Mouse (Mus musculus) urinary bladder, adult 2 months (tissue): ENCODE results near the gene Trim26. TPM values are rescaled to one million over a fixed set of nuclear protein-coding genes. Genes with fewer than 3 reads are reported as not detected.
"Not testable (repeated sequence)": the region's sequence is repeated elsewhere in the genome, so short reads cannot be mapped to it uniquely, and the experiment has no call there.

ENCODE experiments used
- DNase-seq: peaks from one replicate; pipeline ENCODE4 v3.0.0; 2022; ENCODE audit warnings: low spot score
- polyA plus RNA-seq: library from polyadenylated mRNA; depleted of rRNA; stranded (reverse); fragments of >200 nt; gene quantifications from 2 replicates; pipeline ENCODE4 v1.2.3, GENCODE M21; 2012

Trim26 gene
- polyA plus RNA-seq, 1 experiment, result 39.4 TPM

- DNase-seq, result no peak
Observed at GRCm38 (mm10) chr17:36851200-36851599, 14.3 kb downstream of the Trim26 start.

DNA sequence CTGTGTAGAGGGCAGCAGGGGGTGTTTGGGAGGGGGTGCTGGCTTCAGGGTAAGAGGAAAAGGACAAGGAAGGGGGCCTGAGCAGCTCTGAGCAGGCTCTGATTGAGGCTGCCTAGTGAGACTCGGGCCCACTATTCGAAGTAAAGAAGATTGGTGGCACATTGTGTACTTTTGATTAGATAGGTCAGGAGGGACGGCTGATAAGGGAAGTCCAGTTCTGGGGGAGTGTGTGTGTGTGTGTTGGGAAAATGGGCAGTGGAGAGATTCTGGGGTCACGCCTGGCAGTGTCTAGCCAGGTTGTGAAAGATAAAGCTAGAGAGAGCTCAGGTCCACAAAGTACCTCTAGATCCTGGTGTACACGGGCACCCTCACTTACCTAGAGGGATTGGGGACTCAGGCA, 14.7 kb downstream of the Trim26 start:
- DNase-seq, result no peak

DNA sequence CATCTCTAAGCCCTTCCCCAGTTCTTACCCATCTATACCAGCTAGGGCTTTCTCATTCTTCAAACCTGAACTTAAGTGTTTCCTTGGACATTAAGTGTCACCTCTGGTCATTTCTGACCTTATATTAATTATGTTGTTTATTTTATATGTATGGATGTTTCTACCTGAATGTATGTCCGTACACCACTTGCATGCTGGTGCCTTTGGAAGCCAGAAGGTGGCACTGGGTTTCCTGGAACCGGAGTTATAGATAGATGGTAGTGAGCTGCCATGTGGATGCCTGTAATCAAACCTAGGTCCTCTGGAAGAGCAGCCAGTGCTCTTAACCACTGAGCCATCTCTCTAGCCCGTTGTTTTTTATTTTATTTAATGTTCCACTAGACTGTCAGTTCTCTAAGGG, 18.6 kb downstream of the Trim26 start:
- no peak for DNase-seq

DNA sequence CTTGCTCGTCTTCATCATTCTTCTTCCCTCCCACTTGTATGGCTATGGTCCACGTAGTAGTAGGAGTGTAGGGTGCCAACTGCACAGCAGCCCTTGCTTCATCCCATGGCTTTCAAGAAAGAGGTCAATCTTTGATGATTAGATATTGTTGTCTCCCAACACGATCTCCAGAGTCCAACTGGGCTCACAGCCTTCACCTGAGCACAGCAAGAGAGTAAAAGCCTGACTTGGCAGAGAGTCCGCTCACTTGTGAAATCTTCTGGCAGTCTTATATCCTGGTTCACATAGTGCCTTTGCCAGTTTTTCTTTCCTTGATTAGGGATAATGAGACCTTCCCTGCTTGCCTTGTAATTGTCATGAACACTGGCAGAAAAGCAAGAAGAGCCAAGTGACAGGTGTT, 19.3 kb downstream of the Trim26 start:
- no peak for DNase-seq

- no peak for DNase-seq
Observed at GRCm38 (mm10) chr17:36858181-36858580, 21.2 kb downstream of the Trim26 start.

DNA sequence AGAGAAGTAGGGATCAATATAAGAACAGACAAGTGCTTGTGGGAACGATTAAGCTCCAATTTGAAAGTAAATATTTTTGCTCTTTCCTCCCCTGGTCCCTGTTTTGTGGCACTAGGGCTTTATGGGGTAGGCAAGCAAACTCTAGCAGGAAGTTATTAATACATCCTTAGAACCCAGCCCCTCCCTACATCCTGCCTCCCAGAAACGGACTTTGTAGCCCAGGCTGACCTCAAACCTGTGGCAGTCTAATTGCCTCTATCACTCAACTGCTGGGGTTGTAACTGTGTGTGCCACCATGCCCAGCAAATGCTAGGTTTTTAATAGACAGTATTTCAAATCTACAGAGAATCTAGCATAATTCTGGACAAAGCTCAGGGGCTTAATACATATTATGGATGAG, 24.7 kb downstream of the Trim26 start:
- no peak for DNase-seq

DNA sequence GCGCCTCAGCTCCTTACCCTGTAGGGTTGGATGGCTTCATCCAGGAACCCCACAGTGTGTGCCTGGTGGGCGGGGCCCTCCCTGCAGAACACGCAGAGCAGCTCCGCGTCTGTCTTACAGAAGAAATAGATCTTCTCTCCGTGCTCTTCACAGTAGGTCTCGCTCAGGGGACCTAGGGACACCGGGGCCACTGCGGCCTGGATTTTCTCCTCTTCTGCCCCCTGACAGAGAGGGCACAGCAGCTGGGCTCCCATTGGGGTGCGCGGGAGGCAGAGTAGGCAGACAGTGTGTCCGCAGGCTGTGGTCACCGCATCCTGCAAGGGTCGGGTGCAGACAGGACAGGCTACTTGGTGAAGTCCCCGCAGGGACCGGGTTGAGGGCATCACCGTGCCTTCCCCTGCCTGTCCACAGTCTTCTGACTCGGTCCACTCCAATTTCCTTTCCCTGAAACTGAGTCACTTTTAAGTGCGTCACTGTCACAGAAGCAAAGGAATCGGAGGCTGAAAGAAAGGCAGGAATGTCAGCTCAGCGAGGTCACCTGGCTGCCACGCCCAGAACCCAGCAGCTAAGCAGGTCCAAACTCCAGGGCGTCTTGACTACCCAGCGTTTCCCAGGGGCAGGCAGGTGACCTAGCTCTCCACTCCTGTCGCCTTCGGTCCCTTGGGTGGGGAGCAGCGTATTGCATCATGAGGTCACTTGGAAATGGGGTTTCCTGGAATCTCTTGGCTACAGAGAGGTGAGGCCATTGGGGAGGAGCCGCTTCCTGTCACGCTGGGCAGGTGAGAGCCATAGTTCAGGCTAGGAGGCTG, 30.0 kb downstream of the Trim26 start, which contains the start of gene Trim15:
Gene Trim15 (minus strand): TSS at position 492 of the 809 bp plus-strand sequence.
- DNase-seq, result no peak

DNA sequence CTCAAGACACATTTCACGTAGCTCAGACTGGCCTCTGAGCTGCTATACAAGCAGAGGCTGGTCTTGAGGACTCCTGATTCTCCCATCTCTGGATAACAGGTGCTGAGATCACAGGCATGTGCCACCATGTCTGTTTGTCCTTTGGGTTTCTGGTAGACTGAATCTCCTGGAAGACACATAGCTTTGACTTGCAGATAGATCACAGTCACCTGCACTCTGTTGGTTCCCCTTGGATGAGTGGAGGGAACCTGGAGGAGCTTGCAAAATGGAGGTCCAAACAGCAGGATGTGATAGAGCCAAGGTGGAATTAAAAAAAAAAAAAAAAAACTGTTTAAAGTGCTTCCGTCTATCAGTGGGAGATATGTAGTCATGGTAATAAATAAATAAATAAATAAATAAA, 31.9 kb downstream of the Trim26 start:
- DNase-seq, result no peak

GRCm38 (mm10) chr17:36869284-36869954, 32.5 kb downstream of the Trim26 start, which contains the start of gene Trim10:
Trim10 (plus strand) TSS chr17:36869574.
- DNase-seq, result no peak

DNA sequence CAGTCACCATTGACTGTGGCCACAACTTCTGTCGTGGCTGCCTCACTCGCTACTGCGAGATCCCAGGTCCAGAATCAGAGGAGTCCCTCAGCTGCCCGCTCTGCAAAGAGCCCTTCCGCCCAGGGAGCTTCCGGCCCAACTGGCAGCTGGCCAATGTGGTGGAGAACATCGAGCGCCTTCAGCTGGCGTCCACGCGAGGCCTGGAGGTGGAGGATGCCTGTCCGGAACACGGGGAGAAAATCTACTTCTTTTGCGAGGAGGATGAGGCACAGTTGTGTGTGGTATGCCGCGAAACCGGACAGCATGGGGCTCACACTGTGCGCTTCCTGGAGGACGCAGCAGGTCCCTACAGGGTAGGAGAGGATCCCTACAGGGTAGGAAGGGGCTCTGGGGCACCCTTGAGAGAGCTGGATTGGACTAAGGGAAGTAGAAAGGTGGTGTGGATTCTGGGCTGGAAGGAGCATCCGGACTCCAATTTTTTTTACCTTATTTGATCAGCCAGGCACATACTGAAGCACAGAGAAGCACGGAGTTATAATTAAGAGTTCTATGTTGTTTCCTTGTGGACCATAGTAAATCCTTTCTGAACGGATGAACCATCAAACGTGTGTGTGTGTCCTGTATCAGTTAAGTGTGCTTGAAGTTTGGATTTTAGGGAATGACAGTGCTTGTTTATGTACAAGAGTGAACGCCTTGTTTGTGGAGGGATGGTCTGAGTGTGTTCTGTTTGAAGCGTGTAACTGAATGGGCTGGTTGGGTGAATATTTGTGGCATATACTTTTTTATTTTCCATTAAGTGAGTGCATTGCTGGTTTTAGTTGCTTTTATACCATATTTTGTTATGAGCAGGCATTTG, 33.2 kb downstream of the Trim26 start:
- DNase-seq, result no peak

GRCm38 (mm10) chr17:36874636-36875035, 37.7 kb downstream of the Trim26 start:
- DNase-seq, result no peak

GRCm38 (mm10) chr17:36883350-36883749, 46.4 kb downstream of the Trim26 start:
- no peak for DNase-seq

DNA sequence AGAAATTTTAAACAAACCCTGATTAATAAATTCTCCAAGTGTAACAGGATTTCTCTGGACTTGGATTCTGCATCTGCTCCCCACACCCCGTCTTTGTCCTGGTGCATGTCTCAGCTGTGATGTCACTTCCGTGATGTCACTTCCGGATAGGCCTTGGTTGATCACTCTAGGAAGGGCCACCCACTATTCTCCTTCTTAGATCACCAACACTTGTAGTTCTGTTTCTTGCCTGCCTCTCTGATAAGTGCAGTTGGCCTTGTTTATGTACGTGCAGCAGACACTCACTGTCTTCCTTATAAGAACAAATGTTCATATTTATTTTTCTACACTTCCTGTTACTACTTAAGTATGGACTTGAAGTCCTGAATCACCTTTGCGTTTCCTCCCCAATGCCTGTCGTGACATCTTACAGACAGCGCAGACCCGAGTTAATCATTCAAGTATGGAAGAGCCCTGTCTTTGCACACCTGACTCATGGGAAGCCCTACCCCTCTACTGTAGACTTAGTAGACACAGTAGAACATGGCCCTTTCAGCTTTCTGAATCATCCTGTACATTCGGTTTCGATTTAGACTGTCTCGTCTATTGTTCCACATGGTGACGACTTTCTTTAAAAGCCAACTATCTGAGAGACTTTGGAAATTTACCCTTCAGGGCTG, 48.3 kb downstream of the Trim26 start:
- no peak for DNase-seq

GRCm38 (mm10) chr17:36890073-36890903, 53.4 kb downstream of the Trim26 start, which contains the start of gene Trim40:
Trim40 (minus strand) TSS chr17:36890123.
- DNase-seq, result no peak

DNA sequence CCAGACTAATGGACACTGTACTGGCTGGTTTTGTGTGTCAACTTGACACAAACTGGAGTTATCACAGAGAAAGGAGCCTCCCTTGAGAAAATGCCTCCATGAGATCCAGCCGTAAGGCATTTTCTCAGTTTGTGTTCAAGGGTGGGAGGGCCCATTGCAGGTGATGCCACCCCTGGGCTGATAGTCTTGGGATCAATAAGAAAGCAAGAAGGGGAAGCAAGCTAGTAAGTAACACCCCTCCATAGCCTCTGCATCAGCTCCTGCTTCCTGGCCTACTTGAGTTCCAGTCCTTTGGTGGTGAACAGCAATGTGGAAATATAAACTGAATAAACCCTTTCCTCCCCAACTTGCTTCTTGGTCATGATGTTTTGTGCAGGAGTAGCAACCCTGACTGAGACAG, 54.6 kb downstream of the Trim26 start:
- DNase-seq, result not testable (repeated sequence)

GRCm38 (mm10) chr17:36892362-36892761, 55.4 kb downstream of the Trim26 start:
- DNase-seq, result no peak

DNA sequence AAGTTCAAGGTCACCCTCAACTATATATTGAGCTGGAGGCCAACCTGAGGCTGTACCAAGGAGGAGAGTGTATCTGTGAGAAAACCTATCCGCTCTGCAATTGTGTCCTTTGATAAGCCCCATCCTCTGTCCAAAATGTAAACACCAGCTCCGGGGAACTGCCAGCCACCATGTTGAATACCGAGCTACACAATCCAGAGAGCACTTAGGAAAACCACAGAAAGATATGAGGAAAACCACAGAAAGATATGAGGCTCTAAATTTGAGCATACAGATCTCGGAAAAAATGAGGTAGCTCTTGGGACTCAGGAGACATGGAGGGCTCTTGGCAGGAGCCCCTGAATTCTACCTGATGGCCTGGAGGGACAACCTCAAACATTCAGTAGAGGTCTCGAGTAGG, 56.5 kb downstream of the Trim26 start:
- DNase-seq, result no peak

DNA sequence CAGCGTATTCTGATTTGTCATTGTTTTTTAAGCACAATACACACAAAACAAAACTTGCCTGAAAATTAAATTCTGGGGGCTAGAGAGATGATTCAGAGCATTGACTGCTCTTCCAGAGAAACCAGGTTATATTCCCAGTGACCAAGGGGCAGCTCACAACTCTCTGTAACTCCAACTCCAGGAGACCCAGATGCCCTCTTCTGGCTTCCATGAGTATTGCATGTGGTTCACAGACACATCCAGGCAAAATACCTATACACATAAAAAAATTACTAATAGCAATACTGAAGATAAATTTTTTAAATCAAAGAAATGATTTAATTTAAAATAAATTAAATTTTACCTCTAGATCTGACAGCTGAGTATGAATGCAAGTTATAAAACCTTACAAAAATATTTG, 59.6 kb downstream of the Trim26 start:
- DNase-seq, result no peak

DNA sequence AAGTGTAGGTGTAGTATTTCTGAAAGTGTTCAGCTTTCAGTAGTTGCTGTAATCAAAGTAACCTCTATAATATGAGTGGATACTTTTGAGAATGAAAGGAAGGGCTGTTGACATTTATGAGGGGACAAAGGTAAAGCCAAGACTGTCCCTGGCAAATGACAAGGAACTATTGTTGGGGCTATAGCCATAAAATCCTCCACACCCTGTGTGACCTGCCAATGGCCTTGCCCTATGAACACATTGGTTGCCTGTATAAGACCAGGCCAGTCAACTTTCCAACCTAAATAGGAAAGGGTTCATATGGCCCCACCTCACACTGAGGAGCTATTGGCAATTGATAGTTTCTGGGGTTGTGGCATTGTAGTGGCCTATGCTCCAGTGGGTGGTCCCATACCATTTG, 60.1 kb downstream of the Trim26 start:
- DNase-seq, result no peak

DNA sequence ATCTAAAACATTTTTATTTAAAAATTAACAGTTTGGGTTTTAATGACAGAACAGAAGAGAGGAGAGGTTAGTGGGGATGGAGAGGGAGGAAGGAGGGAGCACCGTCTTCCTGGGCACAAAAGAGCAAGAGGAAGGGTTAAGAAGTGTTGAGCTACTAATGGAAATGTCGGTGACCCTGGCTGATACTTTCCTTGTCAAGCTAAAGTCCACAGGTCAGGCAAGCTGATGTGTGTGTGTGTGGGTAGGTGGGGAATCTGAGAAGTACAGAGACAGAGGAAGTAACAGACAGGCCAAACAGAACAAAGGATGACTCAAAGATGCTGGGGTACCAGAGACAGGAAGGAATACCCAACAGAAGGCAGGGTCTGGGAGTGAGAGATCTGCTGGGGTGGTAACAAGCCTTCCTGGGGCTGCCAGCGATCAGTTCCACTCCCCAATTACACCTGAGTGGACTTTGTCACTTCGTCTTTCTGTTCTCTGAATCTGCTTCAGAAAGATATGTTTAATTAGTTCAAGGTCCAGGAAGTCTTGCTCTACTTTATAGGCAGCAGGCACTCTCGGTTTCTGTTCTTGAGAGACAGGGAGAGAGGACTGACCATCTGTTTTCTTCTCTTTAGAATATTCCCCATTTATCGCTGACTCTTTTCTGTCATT, 60.7 kb downstream of the Trim26 start, which contains the start of gene Trim31:
Gene Trim31 (plus strand): TSS at position 567 of the 654 bp plus-strand sequence.
- no peak for DNase-seq
